Mouse (Mus musculus): ENCODE measurements around the gene Dhx15. TPM values are rescaled to one million over a fixed set of nuclear protein-coding genes. Genes with fewer than 3 reads are reported as not detected.
A peak's percentile ranks its signal among the peaks of the same experiment; 100 is the strongest.

Dhx15 gene
- total RNA-seq, 1 experiment: 164 TPM

DNA sequence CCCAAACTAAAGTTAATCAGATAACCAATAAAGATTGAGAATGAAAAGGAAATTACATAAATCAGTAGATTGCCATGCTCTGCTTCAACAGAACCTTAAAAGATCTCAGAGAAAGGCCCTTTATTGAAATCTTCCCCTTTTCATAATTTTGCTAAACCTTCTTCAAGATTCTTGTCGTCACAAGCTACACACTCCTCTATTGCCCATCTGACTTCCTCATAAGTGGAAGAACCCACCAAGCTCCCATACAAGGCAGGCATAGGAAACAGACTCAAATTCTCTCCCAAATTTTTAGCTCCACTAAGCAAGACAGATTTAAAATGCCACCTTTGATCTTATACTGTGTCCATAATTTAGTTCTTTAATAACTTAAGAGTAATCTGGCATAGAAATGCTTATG is 13.0 kb downstream of the Dhx15 start:
- TF ChIP-seq MAFK (IDR thresholded peaks at IDR 0.05; ENCODE audit: insufficient read depth, low read depth, low read length): no peak
- no peak for TF ChIP-seq HCFC1 (IDR thresholded peaks at IDR 0.05; ENCODE audit: borderline replicate concordance, insufficient read depth, low read length)
- TF ChIP-seq ZC3H11A (IDR thresholded peaks at IDR 0.05; ENCODE audit: borderline replicate concordance, low read depth, low read length): no peak
- TF ChIP-seq CHD2 (IDR thresholded peaks at IDR 0.05; ENCODE audit: low read depth, low read length): no peak
- TF ChIP-seq ZNF384 (IDR thresholded peaks at IDR 0.05; ENCODE audit: low read depth, low read length): no peak
- H3K4me1 ChIP-seq (ENCODE audit: control insufficient read depth in 2 of 2, insufficient read depth in 2 of 2, low read length in 2 of 2, poor library complexity in 1 of 2): no peaks in the 10 kb centered on the region
- H3K27ac ChIP-seq (ENCODE audit: insufficient read depth, low read depth, low read length, poor library complexity, severe bottlenecking): no peak overlapping the region
- no peaks in the 10 kb centered on the region for H3K9me3 ChIP-seq (ENCODE audit: control insufficient read depth, insufficient read depth, low read depth, low read length)
- DNase-seq (ENCODE audit: low read depth, low spot score): no peak
- no peak overlapping the region for H3K9ac ChIP-seq (ENCODE audit: insufficient read depth, low read depth, low read length, poor library complexity, severe bottlenecking)
- no peak overlapping the region for H3K4me3 ChIP-seq (ENCODE audit: insufficient read depth in 1 of 2, low read depth in 1 of 2, low read length in 2 of 2, poor library complexity in 1 of 2, severe bottlenecking in 1 of 2)
- in situ Hi-C loops (cut with MboI; ENCODE audit: low sequenced_read_pairs in 2 of 2, unreplicated experiment in 2 of 2): no loop called here
- peaks cover 2% of the 10 kb centered on the region for H3K36me3 ChIP-seq (ENCODE audit: control insufficient read depth, insufficient read depth, low read length, poor library complexity, severe bottlenecking)

- DNase-seq (ENCODE audit: low read depth, low spot score): no peak
- no peak for TF ChIP-seq ZNF384 (IDR thresholded peaks at IDR 0.05; ENCODE audit: low read depth, low read length)
- TF ChIP-seq HCFC1 (IDR thresholded peaks at IDR 0.05; ENCODE audit: borderline replicate concordance, insufficient read depth, low read length): no peak
- no peak for TF ChIP-seq ZC3H11A (IDR thresholded peaks at IDR 0.05; ENCODE audit: borderline replicate concordance, low read depth, low read length)
- no peak for TF ChIP-seq CHD2 (IDR thresholded peaks at IDR 0.05; ENCODE audit: low read depth, low read length)
- TF ChIP-seq MAFK (IDR thresholded peaks at IDR 0.05; ENCODE audit: insufficient read depth, low read depth, low read length): no peak
- Histone ChIP-seq H3K9me3 (ENCODE audit: control insufficient read depth, insufficient read depth, low read depth, low read length) (no peaks in the 10 kb centered on the region), H3K36me3 (ENCODE audit: control insufficient read depth, insufficient read depth, low read length, poor library complexity, severe bottlenecking) (peaks cover 9% of the 10 kb centered on the region), H3K4me1 (ENCODE audit: control insufficient read depth in 2 of 2, insufficient read depth in 2 of 2, low read length in 2 of 2, poor library complexity in 1 of 2) (no peaks in the 10 kb centered on the region), H3K4me3 (ENCODE audit: insufficient read depth in 1 of 2, low read depth in 1 of 2, low read length in 2 of 2, poor library complexity in 1 of 2, severe bottlenecking in 1 of 2) (no peak overlapping the region), H3K27ac (ENCODE audit: insufficient read depth, low read depth, low read length, poor library complexity, severe bottlenecking) (no peak overlapping the region), H3K9ac (ENCODE audit: insufficient read depth, low read depth, low read length, poor library complexity, severe bottlenecking) (no peak overlapping the region)
- in situ Hi-C loops (cut with MboI; ENCODE audit: low sequenced_read_pairs in 2 of 2, unreplicated experiment in 2 of 2): no loop called here
Measured at GRCm38 (mm10) chr5:52168468-52168867, 21.8 kb downstream of the Dhx15 start.

GRCm38 (mm10) chr5:52149138-52149537 is 41.2 kb downstream of the Dhx15 start:
- no peak overlapping the region for H3K9ac ChIP-seq (ENCODE audit: insufficient read depth, low read depth, low read length, poor library complexity, severe bottlenecking)
- H3K4me3 ChIP-seq (ENCODE audit: insufficient read depth in 1 of 2, low read depth in 1 of 2, low read length in 2 of 2, poor library complexity in 1 of 2, severe bottlenecking in 1 of 2): no peak overlapping the region
- no peak overlapping the region for H3K27ac ChIP-seq (ENCODE audit: insufficient read depth, low read depth, low read length, poor library complexity, severe bottlenecking)
- in situ Hi-C loops (cut with MboI; ENCODE audit: low sequenced_read_pairs in 2 of 2, unreplicated experiment in 2 of 2): no loop called here
- H3K4me1 ChIP-seq (ENCODE audit: control insufficient read depth in 2 of 2, insufficient read depth in 2 of 2, low read length in 2 of 2, poor library complexity in 1 of 2): peaks cover 6% of the 10 kb centered on the region in 2 experiments; a peak in 3 of 4 replicates
- no peak for TF ChIP-seq HCFC1 (IDR thresholded peaks at IDR 0.05; ENCODE audit: borderline replicate concordance, insufficient read depth, low read length)
- TF ChIP-seq CHD2 (IDR thresholded peaks at IDR 0.05; ENCODE audit: low read depth, low read length): no peak
- no peak for TF ChIP-seq ZNF384 (IDR thresholded peaks at IDR 0.05; ENCODE audit: low read depth, low read length)
- TF ChIP-seq MAFK (IDR thresholded peaks at IDR 0.05; ENCODE audit: insufficient read depth, low read depth, low read length): no peak
- TF ChIP-seq ZC3H11A (IDR thresholded peaks at IDR 0.05; ENCODE audit: borderline replicate concordance, low read depth, low read length): no peak
- DNase-seq (ENCODE audit: low read depth, low spot score): no peak
- H3K9me3 ChIP-seq (ENCODE audit: control insufficient read depth, insufficient read depth, low read depth, low read length): no peaks in the 10 kb centered on the region
- H3K36me3 ChIP-seq (ENCODE audit: control insufficient read depth, insufficient read depth, low read length, poor library complexity, severe bottlenecking): peaks cover 9% of the 10 kb centered on the region

GRCm38 (mm10) chr5:52147141-52147540 is 43.2 kb downstream of the Dhx15 start:
- no peak for DNase-seq (ENCODE audit: low read depth, low spot score)
- H3K4me3 ChIP-seq (ENCODE audit: insufficient read depth in 1 of 2, low read depth in 1 of 2, low read length in 2 of 2, poor library complexity in 1 of 2, severe bottlenecking in 1 of 2): no peak overlapping the region
- TF ChIP-seq CHD2 (IDR thresholded peaks at IDR 0.05; ENCODE audit: low read depth, low read length): no peak
- no peak for TF ChIP-seq HCFC1 (IDR thresholded peaks at IDR 0.05; ENCODE audit: borderline replicate concordance, insufficient read depth, low read length)
- no peak for TF ChIP-seq ZNF384 (IDR thresholded peaks at IDR 0.05; ENCODE audit: low read depth, low read length)
- no peak for TF ChIP-seq ZC3H11A (IDR thresholded peaks at IDR 0.05; ENCODE audit: borderline replicate concordance, low read depth, low read length)
- no peak for TF ChIP-seq MAFK (IDR thresholded peaks at IDR 0.05; ENCODE audit: insufficient read depth, low read depth, low read length)
- in situ Hi-C loops (cut with MboI; ENCODE audit: low sequenced_read_pairs in 2 of 2, unreplicated experiment in 2 of 2): no loop called here
- H3K4me1 ChIP-seq (ENCODE audit: control insufficient read depth in 2 of 2, insufficient read depth in 2 of 2, low read length in 2 of 2, poor library complexity in 1 of 2): peaks cover 6% of the 10 kb centered on the region in 2 experiments; a peak in 3 of 4 replicates
- no peak overlapping the region for H3K9ac ChIP-seq (ENCODE audit: insufficient read depth, low read depth, low read length, poor library complexity, severe bottlenecking)
- no peak overlapping the region for H3K27ac ChIP-seq (ENCODE audit: insufficient read depth, low read depth, low read length, poor library complexity, severe bottlenecking)
- H3K9me3 ChIP-seq (ENCODE audit: control insufficient read depth, insufficient read depth, low read depth, low read length): no peaks in the 10 kb centered on the region
- peaks cover 11% of the 10 kb centered on the region for H3K36me3 ChIP-seq (ENCODE audit: control insufficient read depth, insufficient read depth, low read length, poor library complexity, severe bottlenecking)

DNA sequence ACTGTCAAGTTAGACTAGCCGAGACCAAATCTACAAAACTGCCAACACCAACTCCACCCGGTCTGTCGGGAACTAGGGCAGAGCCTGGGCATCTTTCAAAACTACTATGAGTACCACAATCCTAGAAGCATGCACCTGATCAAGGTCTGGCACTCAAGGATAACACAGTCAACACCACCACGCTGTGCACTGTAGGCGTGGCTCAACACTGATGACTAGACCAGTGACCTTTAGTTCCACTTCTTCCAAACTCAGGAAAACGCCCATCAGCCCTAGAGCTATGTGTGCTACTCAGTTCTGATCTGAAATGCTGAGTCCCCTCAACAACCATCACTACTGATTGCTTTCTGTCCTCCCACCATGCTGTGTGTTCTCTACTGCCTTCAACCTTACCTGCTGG is 44.6 kb downstream of the Dhx15 start:
- Histone ChIP-seq H3K4me1 (ENCODE audit: control insufficient read depth in 2 of 2, insufficient read depth in 2 of 2, low read length in 2 of 2, poor library complexity in 1 of 2) (peaks cover 6 to 7% of the 10 kb centered on the region in 2 experiments; a peak in 3 of 4 replicates), H3K9me3 (ENCODE audit: control insufficient read depth, insufficient read depth, low read depth, low read length) (no peaks in the 10 kb centered on the region), H3K36me3 (ENCODE audit: control insufficient read depth, insufficient read depth, low read length, poor library complexity, severe bottlenecking) (peaks cover 13% of the 10 kb centered on the region), H3K9ac (ENCODE audit: insufficient read depth, low read depth, low read length, poor library complexity, severe bottlenecking) (no peak overlapping the region), H3K4me3 (ENCODE audit: insufficient read depth in 1 of 2, low read depth in 1 of 2, low read length in 2 of 2, poor library complexity in 1 of 2, severe bottlenecking in 1 of 2) (no peak overlapping the region), H3K27ac (ENCODE audit: insufficient read depth, low read depth, low read length, poor library complexity, severe bottlenecking) (no peak overlapping the region)
- DNase-seq (ENCODE audit: low read depth, low spot score): peak; percentile 29
- in situ Hi-C loops (cut with MboI; ENCODE audit: low sequenced_read_pairs in 2 of 2, unreplicated experiment in 2 of 2): no loop called here
- TF ChIP-seq ZC3H11A (IDR thresholded peaks at IDR 0.05; ENCODE audit: borderline replicate concordance, low read depth, low read length): no peak
- no peak for TF ChIP-seq HCFC1 (IDR thresholded peaks at IDR 0.05; ENCODE audit: borderline replicate concordance, insufficient read depth, low read length)
- no peak for TF ChIP-seq ZNF384 (IDR thresholded peaks at IDR 0.05; ENCODE audit: low read depth, low read length)
- TF ChIP-seq CHD2 (IDR thresholded peaks at IDR 0.05; ENCODE audit: low read depth, low read length): no peak
- no peak for TF ChIP-seq MAFK (IDR thresholded peaks at IDR 0.05; ENCODE audit: insufficient read depth, low read depth, low read length)
